Mouse (Mus musculus): ENCODE results near the gene Spice1. TPM values are rescaled to one million over a fixed set of nuclear protein-coding genes. Genes with fewer than 3 reads are reported as not detected.
A peak's percentile ranks its signal among the peaks of the same experiment; 100 is the strongest.

Spice1 gene
- polyA plus RNA-seq (2012; fragmentation: generic; extraction: Trizol), result 3.1 TPM
- long read RNA-seq, experiment 1, full-length matches to known transcripts, result 2 of 4 reads
- long read RNA-seq, experiment 1, partial matches to known transcripts, result 0 of 4 reads
- long read RNA-seq, experiment 1, other reads (novel, unspliced or antisense), result 2 of 4 reads
- long read RNA-seq, experiment 2, full-length matches to known transcripts, result 36 of 79 reads
- long read RNA-seq, experiment 2, partial matches to known transcripts, result 17 of 79 reads
- long read RNA-seq, experiment 2, other reads (novel, unspliced or antisense), result 26 of 79 reads

DNA sequence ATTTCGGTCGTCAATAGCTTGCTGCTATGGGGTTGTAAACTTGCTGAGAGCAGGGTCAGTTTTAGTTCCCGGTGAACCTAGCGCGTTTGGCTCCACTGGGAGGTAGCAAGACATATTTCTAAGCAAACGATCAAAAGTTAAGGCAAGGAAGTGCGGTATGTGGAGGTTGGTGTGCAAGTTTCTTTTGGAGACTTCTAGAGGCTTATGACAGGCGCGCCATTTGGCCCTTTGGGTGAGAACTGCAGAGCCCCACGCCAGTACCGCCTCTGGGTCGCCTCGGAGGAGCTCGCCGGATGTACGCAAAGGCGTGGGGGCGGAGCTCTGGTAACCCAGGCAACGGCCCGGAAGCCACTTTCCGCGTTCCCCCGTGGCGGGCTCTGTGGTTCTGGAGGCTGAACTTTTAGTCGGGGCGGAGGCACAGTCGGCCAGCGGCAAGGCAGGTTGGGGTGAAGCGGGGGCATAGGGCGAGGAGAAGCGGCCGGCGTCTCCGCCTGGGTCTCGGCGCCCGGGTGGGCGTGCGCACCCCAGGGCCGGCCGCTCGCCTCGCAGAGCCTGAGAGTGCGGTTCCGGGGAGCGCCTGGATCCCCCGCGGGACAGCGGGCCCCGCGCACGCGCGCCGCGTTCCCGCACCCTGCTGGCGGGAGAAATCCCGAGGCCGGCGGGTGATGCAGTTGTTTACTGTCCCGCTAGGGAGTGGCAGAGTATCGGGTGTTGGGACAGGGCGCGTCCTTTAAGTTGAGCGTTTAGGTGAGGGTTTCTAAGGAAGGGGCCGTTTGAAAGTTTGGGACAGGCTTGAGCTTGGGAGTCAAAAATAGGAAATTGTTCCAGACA is at the start of gene Spice1:
Gene Spice1, plus strand, starts transcription at position 51 of the 831 bp plus-strand sequence.
- TF ChIP-seq CTCF (IDR thresholded peaks at IDR 0.05; ENCODE audit: control insufficient read depth, insufficient read depth, insufficient read length) (peak; percentile 15), MYOD1 (IDR thresholded peaks at IDR 0.05; ENCODE audit: control insufficient read depth, insufficient read length, low read depth) (no peak), MYOG (IDR thresholded peaks at IDR 0.05; ENCODE audit: control insufficient read depth, extremely low read depth, insufficient read length) (no peak)
- H3K4me3 ChIP-seq (ENCODE audit: insufficient read depth, poor library complexity, severe bottlenecking), result peak within 1 kb of the TSS; percentile 46
- no peaks in the 10 kb centered on the region for H3K36me3 ChIP-seq (ENCODE audit: control insufficient read depth, insufficient read depth)
- no peaks in the 10 kb centered on the region for H3K79me3 ChIP-seq (ENCODE audit: low read depth)
- peak within 1 kb of the TSS; percentile 94 for H3ac ChIP-seq (ENCODE audit: control insufficient read depth, insufficient read length, low read depth)
- no peaks in the 10 kb centered on the region for H3K27me3 ChIP-seq (ENCODE audit: control insufficient read depth, insufficient read depth, insufficient read length)
- H3K79me2 ChIP-seq (ENCODE audit: control insufficient read depth, insufficient read depth), result no peaks in the 10 kb centered on the region

GRCm38 (mm10) chr16:44299438-44300093 is 47.4 kb upstream of the Spice1 start:
- no peak overlapping the region for H3ac ChIP-seq (ENCODE audit: control insufficient read depth, insufficient read length, low read depth)
- no peak for TF ChIP-seq FOSL1 (IDR thresholded peaks at IDR 0.05; ENCODE audit: insufficient read depth, low read length, poor library complexity, severe bottlenecking)
- TF ChIP-seq MYOG (IDR thresholded peaks at IDR 0.05; ENCODE audit: control insufficient read depth, extremely low read depth, insufficient read length), result no peak
- TF ChIP-seq MYOD1 (IDR thresholded peaks at IDR 0.05; ENCODE audit: control insufficient read depth, insufficient read length, low read depth), result no peak
- no peak for TF ChIP-seq CTCF (IDR thresholded peaks at IDR 0.05; ENCODE audit: control insufficient read depth, insufficient read depth, insufficient read length)
- no peak for TF ChIP-seq CEBPB (IDR thresholded peaks at IDR 0.05; ENCODE audit: low read depth)
- TF ChIP-seq MAX (IDR thresholded peaks at IDR 0.05), result no peak
- no peak for TF ChIP-seq USF1 (IDR thresholded peaks at IDR 0.05; ENCODE audit: low read depth)
- no peaks in the 10 kb centered on the region for H3K27me3 ChIP-seq (ENCODE audit: control insufficient read depth, insufficient read depth, insufficient read length)
- H3K79me2 ChIP-seq (ENCODE audit: control insufficient read depth, insufficient read depth), result no peaks in the 10 kb centered on the region
- no peaks in the 10 kb centered on the region for H3K36me3 ChIP-seq (ENCODE audit: control insufficient read depth, insufficient read depth)
- H3K79me3 ChIP-seq (ENCODE audit: low read depth), result no peaks in the 10 kb centered on the region
- no peak overlapping the region for H3K4me3 ChIP-seq (ENCODE audit: insufficient read depth, poor library complexity, severe bottlenecking)

DNA sequence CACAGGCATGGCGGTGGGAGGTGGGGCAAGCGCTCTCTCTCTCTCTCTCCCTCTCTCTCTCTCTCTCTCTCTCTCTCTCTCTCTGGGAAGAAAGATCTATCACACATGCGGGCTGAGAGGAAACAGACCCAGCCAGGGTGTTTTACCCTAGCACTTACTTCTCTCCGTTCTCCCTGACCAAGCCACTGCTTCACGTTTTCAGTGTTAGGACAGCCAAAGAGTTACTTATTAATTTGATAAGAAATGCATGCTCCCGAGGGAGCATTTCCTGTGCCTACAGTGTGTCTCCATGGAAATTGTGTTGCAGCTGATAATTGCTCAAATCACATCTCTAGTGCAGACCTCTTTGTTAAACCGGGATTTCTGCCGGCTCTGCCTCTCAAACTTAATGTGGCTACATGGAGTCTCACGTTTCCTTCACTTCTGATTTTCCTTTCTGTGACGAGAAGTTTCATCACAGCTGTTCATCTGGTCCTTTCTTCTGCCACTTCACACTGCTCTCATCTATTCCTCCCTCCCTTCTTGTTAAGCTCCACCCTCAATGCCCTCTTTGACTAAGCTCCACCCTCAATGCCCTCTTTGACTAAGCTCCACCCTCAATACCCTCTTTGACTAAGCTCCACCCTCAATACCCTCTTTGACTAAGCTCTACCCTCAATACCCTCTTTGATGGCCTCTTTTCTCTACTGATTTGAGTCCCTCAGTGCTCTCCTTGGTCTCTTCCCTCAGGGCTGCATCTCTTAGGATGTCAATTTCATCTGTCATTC is 44.6 kb upstream of the Spice1 start:
- no peak overlapping the region for H3K4me3 ChIP-seq (ENCODE audit: insufficient read depth, poor library complexity, severe bottlenecking)
- H3K79me3 ChIP-seq (ENCODE audit: low read depth), result no peaks in the 10 kb centered on the region
- TF ChIP-seq MYOG (IDR thresholded peaks at IDR 0.05; ENCODE audit: control insufficient read depth, extremely low read depth, insufficient read length), result no peak
- TF ChIP-seq FOSL1 (IDR thresholded peaks at IDR 0.05; ENCODE audit: insufficient read depth, low read length, poor library complexity, severe bottlenecking), result no peak
- no peak for TF ChIP-seq MYOD1 (IDR thresholded peaks at IDR 0.05; ENCODE audit: control insufficient read depth, insufficient read length, low read depth)
- TF ChIP-seq MAX (IDR thresholded peaks at IDR 0.05), result no peak
- TF ChIP-seq USF1 (IDR thresholded peaks at IDR 0.05; ENCODE audit: low read depth), result no peak
- no peaks in the 10 kb centered on the region for H3K79me2 ChIP-seq (ENCODE audit: control insufficient read depth, insufficient read depth)
- H3ac ChIP-seq (ENCODE audit: control insufficient read depth, insufficient read length, low read depth), result no peak overlapping the region
- no peaks in the 10 kb centered on the region for H3K27me3 ChIP-seq (ENCODE audit: control insufficient read depth, insufficient read depth, insufficient read length)
- H3K36me3 ChIP-seq (ENCODE audit: control insufficient read depth, insufficient read depth), result no peaks in the 10 kb centered on the region

GRCm38 (mm10) chr16:44303822-44304221 is 43.1 kb upstream of the Spice1 start:
- no peak overlapping the region for H3ac ChIP-seq (ENCODE audit: control insufficient read depth, insufficient read length, low read depth)
- no peaks in the 10 kb centered on the region for H3K79me2 ChIP-seq (ENCODE audit: control insufficient read depth, insufficient read depth)
- TF ChIP-seq MAX (IDR thresholded peaks at IDR 0.05) (no peak), MYOG (IDR thresholded peaks at IDR 0.05; ENCODE audit: control insufficient read depth, extremely low read depth, insufficient read length) (no peak), CEBPB (IDR thresholded peaks at IDR 0.05; ENCODE audit: low read depth) (no peak), CTCF (IDR thresholded peaks at IDR 0.05; ENCODE audit: control insufficient read depth, insufficient read depth, insufficient read length) (no peak), FOSL1 (IDR thresholded peaks at IDR 0.05; ENCODE audit: insufficient read depth, low read length, poor library complexity, severe bottlenecking) (no peak), USF1 (IDR thresholded peaks at IDR 0.05; ENCODE audit: low read depth) (no peak), MYOD1 (IDR thresholded peaks at IDR 0.05; ENCODE audit: control insufficient read depth, insufficient read length, low read depth) (no peak)
- no peak overlapping the region for H3K4me3 ChIP-seq (ENCODE audit: insufficient read depth, poor library complexity, severe bottlenecking)
- no peaks in the 10 kb centered on the region for H3K27me3 ChIP-seq (ENCODE audit: control insufficient read depth, insufficient read depth, insufficient read length)
- H3K79me3 ChIP-seq (ENCODE audit: low read depth), result no peaks in the 10 kb centered on the region
- H3K36me3 ChIP-seq (ENCODE audit: control insufficient read depth, insufficient read depth), result no peaks in the 10 kb centered on the region

GRCm38 (mm10) chr16:44305606-44306005 is 41.3 kb upstream of the Spice1 start:
- Histone ChIP-seq H3ac (ENCODE audit: control insufficient read depth, insufficient read length, low read depth) (no peak overlapping the region), H3K36me3 (ENCODE audit: control insufficient read depth, insufficient read depth) (no peaks in the 10 kb centered on the region), H3K27me3 (ENCODE audit: control insufficient read depth, insufficient read depth, insufficient read length) (no peaks in the 10 kb centered on the region), H3K79me2 (ENCODE audit: control insufficient read depth, insufficient read depth) (no peaks in the 10 kb centered on the region), H3K4me3 (ENCODE audit: insufficient read depth, poor library complexity, severe bottlenecking) (no peak overlapping the region), H3K79me3 (ENCODE audit: low read depth) (no peaks in the 10 kb centered on the region)
- TF ChIP-seq FOSL1 (IDR thresholded peaks at IDR 0.05; ENCODE audit: insufficient read depth, low read length, poor library complexity, severe bottlenecking), result no peak
- TF ChIP-seq MYOG (IDR thresholded peaks at IDR 0.05; ENCODE audit: control insufficient read depth, extremely low read depth, insufficient read length), result no peak
- TF ChIP-seq MAX (IDR thresholded peaks at IDR 0.05), result no peak
- no peak for TF ChIP-seq USF1 (IDR thresholded peaks at IDR 0.05; ENCODE audit: low read depth)
- no peak for TF ChIP-seq MYOD1 (IDR thresholded peaks at IDR 0.05; ENCODE audit: control insufficient read depth, insufficient read length, low read depth)
- no peak for TF ChIP-seq CTCF (IDR thresholded peaks at IDR 0.05; ENCODE audit: control insufficient read depth, insufficient read depth, insufficient read length)
- no peak for TF ChIP-seq CEBPB (IDR thresholded peaks at IDR 0.05; ENCODE audit: low read depth)

All from C2C12 (cell line).